Mouse (Mus musculus): Measurements from ENCODE around the gene Arhgap10. TPM values are rescaled to one million over a fixed set of nuclear protein-coding genes. Genes with fewer than 3 reads are reported as not detected.

Arhgap10 gene
- total RNA-seq (2023), result 19.6 TPM

GRCm38 (mm10) chr8:77517301-77518200, at the start of gene Arhgap10:
Gene Arhgap10 (minus strand): TSS chr8:77517953.

GRCm38 (mm10) chr8:77549121-77549706, 31.5 kb upstream of the Arhgap10 start, which contains the start of gene Prmt9:
Gene Prmt9 (plus strand): TSS chr8:77549397.

Other genes with a start within 250 kb of the Arhgap10 start
- 22.5 TPM for gene Prmt9, start 31.4 kb upstream of the Arhgap10 start, total RNA-seq (2023)
- 21.7 TPM for gene Tmem184c, start 92.7 kb upstream of the Arhgap10 start, total RNA-seq (2023)
- not detected for gene Ednra, start 206.5 kb upstream of the Arhgap10 start, total RNA-seq (2023)